Comparison of ENCODE assay signal across 17 mouse cellular contexts in genomic region chr10:77225995-77226688, GRCm38 (mm10). TPM values are rescaled to one million over a fixed set of nuclear protein-coding genes. Genes with fewer than 3 reads are reported as not detected.
DNase-seq lines count a peak whose midpoint lies in the region; ATAC-seq and TF ChIP-seq lines count a peak whose summit lies in the region.
"Had no signal": no experiment of that assay in that cellular context is flagged by ENCODE, and none has a peak within 500 bp of the region (broad histone marks: within the 10 kb centered on the region; RNA-seq: fewer than 3 reads in every experiment).

No protein-coding gene starts in this region.

- no peak for ATAC-seq in erythroblast, adult 5-6 weeks (replicated peaks; ENCODE audit: low FRiP score, poor library complexity, severe bottlenecking)
- no peak for ATAC-seq in lung, embryonic 14.5 days (ENCODE audit: insufficient read depth)
- peak; percentile 45 for ATAC-seq in granulocyte monocyte progenitor cell, adult 5-6 weeks (replicated peaks; ENCODE audit: poor library complexity, severe bottlenecking)
- no peak for ATAC-seq in kidney, embryonic 15.5 days (replicated peaks; ENCODE audit: low FRiP score)
- ATAC-seq: forebrain, embryonic 13.5 days; inflammation-experienced regulatory T-cells, adult 6 months had no signal

- intact Hi-C loops in left cerebral cortex, postnatal 4 days (cut with DNase I), result no loop called here

- no peaks in the 10 kb centered on the region for H3K27me3 ChIP-seq in erythroblast, embryonic 14.5 days (ENCODE audit: control insufficient read depth)
- H3K27me3 ChIP-seq in lung, embryonic 14.5 days (ENCODE audit: insufficient read depth, low read length), result no peaks in the 10 kb centered on the region
- H3K27me3 ChIP-seq in megakaryocyte, embryonic 14.5 days (replicated peaks), result no peaks in the 10 kb centered on the region
- H3K27me3 ChIP-seq in kidney, embryonic 15.5 days, result no peaks in the 10 kb centered on the region
- H3K27me3 ChIP-seq: forebrain, embryonic 13.5 days; neural tube, embryonic 12.5 days had no signal

- H3K4me2 ChIP-seq in lung, embryonic 14.5 days, result no peak overlapping the region
- no peak overlapping the region for H3K4me2 ChIP-seq in kidney, embryonic 15.5 days
- H3K4me2 ChIP-seq: forebrain, embryonic 13.5 days; neural tube, embryonic 12.5 days had no signal

- peak overlapping the region; percentile 60 for H3K4me3 ChIP-seq in erythroblast, embryonic 14.5 days (replicated peaks)
- no peak overlapping the region for H3K4me3 ChIP-seq in lung, embryonic 14.5 days (ENCODE audit: low read depth, low read length)
- peak overlapping the region; percentile 93 for H3K4me3 ChIP-seq in megakaryocyte, embryonic 14.5 days (replicated peaks)
- no peak overlapping the region for H3K4me3 ChIP-seq in kidney, embryonic 15.5 days (replicated peaks)
- H3K4me3 ChIP-seq: forebrain, embryonic 13.5 days; neural tube, embryonic 12.5 days had no signal

- peaks cover 13% of the 10 kb centered on the region for H3K36me3 ChIP-seq in erythroblast, embryonic 14.5 days (ENCODE audit: control insufficient read depth)
- no peaks in the 10 kb centered on the region for H3K36me3 ChIP-seq in lung, embryonic 14.5 days (ENCODE audit: insufficient read depth)
- H3K36me3 ChIP-seq in megakaryocyte, embryonic 14.5 days (replicated peaks; ENCODE audit: low read length), result peaks cover 48% of the 10 kb centered on the region
- H3K36me3 ChIP-seq in kidney, embryonic 15.5 days, result no peaks in the 10 kb centered on the region
- H3K36me3 ChIP-seq: neural tube, embryonic 12.5 days had no signal

- no peak for DNase-seq in lung, embryonic 14.5 days
- no peak for DNase-seq in lung, postnatal 14 days
- no peak for DNase-seq in left cerebral cortex, postnatal 4 days
- DNase-seq: cerebellum, adult 9-11 months; gastrocnemius, postnatal 14 days; kidney, adult 9 months; right cerebral cortex, postnatal 25 days; thymus, postnatal 25 days had no signal

- peak overlapping the region; percentile 64 for H3K27ac ChIP-seq in lung, embryonic 14.5 days (ENCODE audit: low read depth)
- H3K27ac ChIP-seq in kidney, embryonic 15.5 days, result no peak overlapping the region
- H3K27ac ChIP-seq: forebrain, embryonic 13.5 days; neural tube, embryonic 12.5 days had no signal

- peaks cover 95% of the 10 kb centered on the region for H3K4me1 ChIP-seq in erythroblast, embryonic 14.5 days (ENCODE audit: control insufficient read depth)
- H3K4me1 ChIP-seq in lung, embryonic 14.5 days (ENCODE audit: insufficient read depth), result peaks cover 15% of the 10 kb centered on the region
- peaks cover 94% of the 10 kb centered on the region for H3K4me1 ChIP-seq in megakaryocyte, embryonic 14.5 days
- H3K4me1 ChIP-seq in kidney, embryonic 15.5 days, result peaks cover 28% of the 10 kb centered on the region
- H3K4me1 ChIP-seq: forebrain, embryonic 13.5 days had no signal

- 77% methylated on average over 8 of the region's 8 CpGs for WGBS in lung, embryonic 14.5 days
- WGBS in kidney, embryonic 15.5 days, result 94% methylated on average over 8 of the region's 8 CpGs

- H3K9ac ChIP-seq in lung, embryonic 14.5 days, result no peak overlapping the region
- H3K9ac ChIP-seq in kidney, embryonic 15.5 days, result no peak overlapping the region
- H3K9ac ChIP-seq: forebrain, embryonic 13.5 days; neural tube, embryonic 12.5 days had no signal

- TF ChIP-seq CTCF in lung, embryonic 14.5 days (IDR thresholded peaks at IDR 0.05; ENCODE audit: low read depth), result no peak

- H3K9me3 ChIP-seq in erythroblast, embryonic 14.5 days (ENCODE audit: control insufficient read depth, low read length), result no peaks in the 10 kb centered on the region
- H3K9me3 ChIP-seq in lung, embryonic 14.5 days (ENCODE audit: low read depth, low read length), result no peaks in the 10 kb centered on the region
- no peaks in the 10 kb centered on the region for H3K9me3 ChIP-seq in megakaryocyte, embryonic 14.5 days
- no peaks in the 10 kb centered on the region for H3K9me3 ChIP-seq in kidney, embryonic 15.5 days (replicated peaks)
- H3K9me3 ChIP-seq: forebrain, embryonic 13.5 days; neural tube, embryonic 12.5 days had no signal

RNA-seq across cellular contexts. Expression of gene Pofut2, which starts 32.9 kb away (rescaled TPM):
- polyA plus RNA-seq in erythroblast, embryonic 14.5 days (2012), result 5.0 and 5.7 TPM in 2 replicates
- total RNA-seq in erythroblast, adult 5-6 weeks (2015; ENCODE audit: low replicate concordance), result 0.77 and 2.9 TPM in 2 replicates
- total RNA-seq in erythroblast, adult 5-6 weeks (2017; ENCODE audit: low replicate concordance), result 2.0 and 3.4 TPM in 2 replicates
- polyA plus RNA-seq in lung, embryonic 14.5 days (2014; fragmentation: Nextera tagmentation; extraction: Ambion mirVana), result 128 and 135 TPM in 2 replicates
- total RNA-seq in granulocyte monocyte progenitor cell, adult 5-6 weeks (2014; fragmentation: Nextera tagmentation), result 15.4 and 30.7 TPM in 2 replicates
- total RNA-seq in granulocyte monocyte progenitor cell, adult 5-6 weeks (2017), result 8.7 and 13.1 TPM in 2 replicates
- 78.3 and 80.8 TPM in 2 replicates for polyA plus RNA-seq in megakaryocyte, embryonic 14.5 days (2012; ENCODE audit: insufficient read depth, low replicate concordance)
- polyA plus RNA-seq in kidney, embryonic 15.5 days (2015; fragmentation: Nextera tagmentation; extraction: Ambion mirVana), result 118 and 134 TPM in 2 replicates
- total RNA-seq in left cerebral cortex, postnatal 4 days (2021), result 10 to 100 TPM; 27.7 to 31.9 TPM

RNA-seq across cellular contexts. Expression of gene Col18a1, which starts 59.8 kb away (rescaled TPM):
- polyA plus RNA-seq in erythroblast, embryonic 14.5 days (2012), result 0.45 and 0.66 TPM in 2 replicates
- not detected in 2 replicates for total RNA-seq in erythroblast, adult 5-6 weeks (2015; ENCODE audit: low replicate concordance)
- total RNA-seq in erythroblast, adult 5-6 weeks (2017; ENCODE audit: low replicate concordance), result under 0.01 TPM in 1 of 2 replicates, not detected in the other
- 204 and 217 TPM in 2 replicates for polyA plus RNA-seq in lung, embryonic 14.5 days (2014; fragmentation: Nextera tagmentation; extraction: Ambion mirVana)
- total RNA-seq in granulocyte monocyte progenitor cell, adult 5-6 weeks (2014; fragmentation: Nextera tagmentation), result not detected in 2 replicates
- 0.05 TPM in 1 of 2 replicates, not detected in the other for total RNA-seq in granulocyte monocyte progenitor cell, adult 5-6 weeks (2017)
- 946 and 2,951 TPM in 2 replicates for polyA plus RNA-seq in megakaryocyte, embryonic 14.5 days (2012; ENCODE audit: insufficient read depth, low replicate concordance)
- 195 and 206 TPM in 2 replicates for polyA plus RNA-seq in kidney, embryonic 15.5 days (2015; fragmentation: Nextera tagmentation; extraction: Ambion mirVana)
- 10 to 100 TPM; 18.4 to 21.4 TPM for total RNA-seq in left cerebral cortex, postnatal 4 days (2021)
- total RNA-seq: megakaryocyte progenitor cell, adult 5-6 weeks had no signal

Comparison
In these comparisons a context has a peak if more than half of its experiments do, and no peak if none do; other contexts are left out.
1. H3K4me3 ChIP-seq: peak in erythroblast, embryonic 14.5 days (single experiment) and megakaryocyte, embryonic 14.5 days (single experiment); none in lung, embryonic 14.5 days (single experiment) and kidney, embryonic 15.5 days (single experiment).
2. RNA of gene Pofut2, which starts 32.9 kb away (polyA plus RNA-seq): 128 to 135 TPM in lung, embryonic 14.5 days, 118 to 134 TPM in kidney, embryonic 15.5 days and 78.3 to 80.8 TPM in megakaryocyte, embryonic 14.5 days; 5.0 to 5.7 TPM in erythroblast, embryonic 14.5 days; every median in the first group is over 10 times any median in the second.
3. RNA of gene Col18a1, which starts 59.8 kb away (polyA plus RNA-seq): 946 to 2,951 TPM in megakaryocyte, embryonic 14.5 days, 204 to 217 TPM in lung, embryonic 14.5 days and 195 to 206 TPM in kidney, embryonic 15.5 days; 0.45 to 0.66 TPM in erythroblast, embryonic 14.5 days; every median in the first group is over 100 times any median in the second.